In the genomic region with DNA sequence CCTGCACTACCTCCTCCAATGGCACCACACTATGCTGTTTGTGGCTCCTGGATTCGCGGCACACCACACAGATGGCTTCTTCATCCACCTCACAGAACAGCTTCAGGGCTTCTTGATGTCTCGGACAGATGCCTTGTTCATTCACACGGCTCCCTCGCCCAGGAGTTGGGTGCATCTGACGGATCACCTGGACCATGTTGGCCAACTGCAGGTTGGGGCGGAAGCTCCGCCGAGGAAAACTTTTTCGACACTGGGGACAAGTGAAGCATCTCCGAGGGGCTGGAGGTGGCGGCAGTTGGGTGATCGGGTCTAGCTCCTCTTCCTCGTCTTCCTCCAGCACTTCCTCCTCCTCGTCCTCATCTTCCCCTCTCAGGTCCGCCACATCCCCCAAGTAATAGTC, we compare ENCODE assay signal across 8 mouse cellular contexts. TPM values are rescaled to one million over a fixed set of nuclear protein-coding genes. Genes with fewer than 3 reads are reported as not detected.
DNase-seq lines count a peak whose midpoint lies in the region; ATAC-seq and TF ChIP-seq lines count a peak whose summit lies in the region.

No protein-coding gene starts in this region.

- H3K27me3 ChIP-seq in embryonic facial prominence, embryonic 11.5 days (ENCODE audit: control insufficient read depth, insufficient read depth, low read length) = no peaks in the 10 kb centered on the region
- H3K27me3 ChIP-seq in hindbrain, embryonic 13.5 days = no peaks in the 10 kb centered on the region
- no peaks in the 10 kb centered on the region for H3K27me3 ChIP-seq in midbrain, embryonic 16.5 days (ENCODE audit: control insufficient read depth, insufficient read depth, low read depth, low read length)

- peak overlapping the region; percentile 65 for H3K4me2 ChIP-seq in embryonic facial prominence, embryonic 11.5 days (ENCODE audit: low read depth, low read length)
- peak overlapping the region; percentile 81 for H3K4me2 ChIP-seq in hindbrain, embryonic 13.5 days
- H3K4me2 ChIP-seq in midbrain, embryonic 16.5 days (ENCODE audit: low read length) = peak overlapping the region; percentile 83

- DNase-seq in layer of hippocampus, adult 2 months (ENCODE audit: low spot score in 2 of 2) = no peak
- no peak for DNase-seq in layer of hippocampus, adult 8-10 months (ENCODE audit: low spot score in 2 of 2)
- no peak for DNase-seq in embryonic facial prominence, embryonic 11.5 days (ENCODE audit: low spot score)
- DNase-seq in cerebellum, adult 8-10 months = no peak
- DNase-seq in urinary bladder, postnatal 4 days (ENCODE audit: low spot score in 2 of 2) = no peak
- DNase-seq in frontal cortex, postnatal 10 days (ENCODE audit: low spot score in 2 of 2) = no peak

- H3K36me3 ChIP-seq in embryonic facial prominence, embryonic 11.5 days (replicated peaks; ENCODE audit: control insufficient read depth, insufficient read depth, low read depth, low read length) = no peaks in the 10 kb centered on the region
- H3K36me3 ChIP-seq in hindbrain, embryonic 13.5 days = peaks cover 26% of the 10 kb centered on the region
- H3K36me3 ChIP-seq in midbrain, embryonic 16.5 days (ENCODE audit: control insufficient read depth, insufficient read depth, low read length) = peaks cover 14% of the 10 kb centered on the region

- peak overlapping the region; percentile 62 for H3K4me3 ChIP-seq in layer of hippocampus, adult 2 months
- peak overlapping the region; percentile 82 for H3K4me3 ChIP-seq in embryonic facial prominence, embryonic 11.5 days (ENCODE audit: low read depth, low read length)
- H3K4me3 ChIP-seq in hindbrain, embryonic 13.5 days = peak overlapping the region; percentile 76
- peak overlapping the region; percentile 79 for H3K4me3 ChIP-seq in midbrain, embryonic 16.5 days (ENCODE audit: low read depth, low read length)

- no peaks in the 10 kb centered on the region for H3K4me1 ChIP-seq in embryonic facial prominence, embryonic 11.5 days (ENCODE audit: control insufficient read depth, insufficient read depth, low read length)
- peaks cover 33% of the 10 kb centered on the region for H3K4me1 ChIP-seq in hindbrain, embryonic 13.5 days (replicated peaks)
- peaks cover 32% of the 10 kb centered on the region for H3K4me1 ChIP-seq in midbrain, embryonic 16.5 days (ENCODE audit: control insufficient read depth, insufficient read depth, low read length)

- H3K27ac ChIP-seq in layer of hippocampus, adult 2 months = peak overlapping the region; percentile 100; the same call in 1 of the 2 replicates
- H3K27ac ChIP-seq in embryonic facial prominence, embryonic 11.5 days (replicated peaks; ENCODE audit: low read depth, low read length) = no peak overlapping the region
- no peak overlapping the region for H3K27ac ChIP-seq in hindbrain, embryonic 13.5 days
- H3K27ac ChIP-seq in midbrain, embryonic 16.5 days (ENCODE audit: low read length) = no peak overlapping the region; the same call in 1 of the 2 replicates

- no peak for TF ChIP-seq CTCF in layer of hippocampus, adult 2 months (conservative IDR thresholded peaks at IDR 0.05)

- H3K9ac ChIP-seq in embryonic facial prominence, embryonic 11.5 days (replicated peaks; ENCODE audit: low read length) = no peak overlapping the region; the same call in 1 of the 2 replicates
- peak overlapping the region; percentile 82 for H3K9ac ChIP-seq in hindbrain, embryonic 13.5 days
- H3K9ac ChIP-seq in midbrain, embryonic 16.5 days (ENCODE audit: low read depth, low read length) = peak overlapping the region; percentile 88

- no peak for ATAC-seq in embryonic facial prominence, embryonic 11.5 days (replicated peaks; ENCODE audit: insufficient number of reproducible peaks, low FRiP score, low TSS enrichment, low read depth)
- ATAC-seq in hindbrain, embryonic 13.5 days (ENCODE audit: low FRiP score) = no peak
- ATAC-seq in midbrain, embryonic 16.5 days = no peak

- H3K9me3 ChIP-seq in embryonic facial prominence, embryonic 11.5 days (replicated peaks; ENCODE audit: control insufficient read depth, low read length) = no peaks in the 10 kb centered on the region
- H3K9me3 ChIP-seq in hindbrain, embryonic 13.5 days = no peaks in the 10 kb centered on the region
- H3K9me3 ChIP-seq in midbrain, embryonic 16.5 days (replicated peaks; ENCODE audit: control insufficient read depth, low read length, poor library complexity, severe bottlenecking) = no peaks in the 10 kb centered on the region

- 79% methylated on average over 16 of the region's 16 CpGs for WGBS in embryonic facial prominence, embryonic 11.5 days
- 80% methylated on average over 16 of the region's 16 CpGs for WGBS in hindbrain, embryonic 13.5 days
- 82% methylated on average over 16 of the region's 16 CpGs for WGBS in midbrain, embryonic 16.5 days

RNA-seq across cellular contexts. Expression of gene Trim41, which starts 1.3 kb away (rescaled TPM):
- 10 to 100 TPM; 56.8 to 61.5 TPM for total RNA-seq in layer of hippocampus, adult 2 months (2021)
- total RNA-seq in layer of hippocampus, adult 8-10 months (2022) = 10 to 100 TPM; 45.7 to 73.5 (median 57.9) TPM
- polyA plus RNA-seq in embryonic facial prominence, embryonic 11.5 days (2014; fragmentation: Nextera tagmentation; extraction: Ambion mirVana) = 3.2 and 3.8 TPM in 2 replicates
- polyA plus RNA-seq in hindbrain, embryonic 13.5 days (2015; fragmentation: Nextera tagmentation; extraction: Ambion mirVana) = 7.5 TPM in 2 replicates
- 6.7 and 6.9 TPM in 2 replicates for polyA plus RNA-seq in midbrain, embryonic 16.5 days (2015; fragmentation: Nextera tagmentation; extraction: Ambion mirVana)

RNA-seq across cellular contexts. Expression of gene Trim7, which starts 10.1 kb away (rescaled TPM):
- 1 to 10 TPM; 2.6 to 2.8 TPM for total RNA-seq in layer of hippocampus, adult 2 months (2021)
- total RNA-seq in layer of hippocampus, adult 8-10 months (2022) = 1 to 10 TPM; 2.2 to 3.4 (median 3.1) TPM
- 0.27 and 0.33 TPM in 2 replicates for polyA plus RNA-seq in embryonic facial prominence, embryonic 11.5 days (2014; fragmentation: Nextera tagmentation; extraction: Ambion mirVana)
- 1.0 and 2.8 TPM in 2 replicates for polyA plus RNA-seq in hindbrain, embryonic 13.5 days (2015; fragmentation: Nextera tagmentation; extraction: Ambion mirVana)
- 1.8 and 3.6 TPM in 2 replicates for polyA plus RNA-seq in midbrain, embryonic 16.5 days (2015; fragmentation: Nextera tagmentation; extraction: Ambion mirVana)

RNA-seq across cellular contexts. Expression of gene Gm12184, which starts 10.6 kb away (rescaled TPM):
- total RNA-seq in layer of hippocampus, adult 2 months (2021) = 1 to 10 TPM in 1 of 2 experiments, under 1 TPM in 1; 0.79 to 1.3 TPM
- total RNA-seq in layer of hippocampus, adult 8-10 months (2022) = 1 to 10 TPM in 2 of 4 experiments, under 1 TPM in 2; 0.40 to 3.0 (median 1.0) TPM
- 7.7 and 14.0 TPM in 2 replicates for polyA plus RNA-seq in embryonic facial prominence, embryonic 11.5 days (2014; fragmentation: Nextera tagmentation; extraction: Ambion mirVana)
- polyA plus RNA-seq in hindbrain, embryonic 13.5 days (2015; fragmentation: Nextera tagmentation; extraction: Ambion mirVana) = 2.8 and 4.4 TPM in 2 replicates
- polyA plus RNA-seq in midbrain, embryonic 16.5 days (2015; fragmentation: Nextera tagmentation; extraction: Ambion mirVana) = 1.3 and 1.8 TPM in 2 replicates

RNA-seq across cellular contexts. Expression of gene Rack1, which starts 15.7 kb away (rescaled TPM):
- 100 to 1,000 TPM; 226 to 240 TPM for total RNA-seq in layer of hippocampus, adult 2 months (2021)
- 100 to 1,000 TPM; 240 to 284 (median 258) TPM for total RNA-seq in layer of hippocampus, adult 8-10 months (2022)
- 755 and 775 TPM in 2 replicates for polyA plus RNA-seq in embryonic facial prominence, embryonic 11.5 days (2014; fragmentation: Nextera tagmentation; extraction: Ambion mirVana)
- 444 and 448 TPM in 2 replicates for polyA plus RNA-seq in hindbrain, embryonic 13.5 days (2015; fragmentation: Nextera tagmentation; extraction: Ambion mirVana)
- 347 and 351 TPM in 2 replicates for polyA plus RNA-seq in midbrain, embryonic 16.5 days (2015; fragmentation: Nextera tagmentation; extraction: Ambion mirVana)

RNA-seq across cellular contexts. Expression of gene Irgm1, which starts 55.6 kb away (rescaled TPM):
- total RNA-seq in layer of hippocampus, adult 2 months (2021) = 1 to 10 TPM; 3.6 to 4.3 TPM
- 10 to 100 TPM in 2 of 4 experiments, 1 to 10 TPM in 2; 6.8 to 25.6 (median 12.4) TPM for total RNA-seq in layer of hippocampus, adult 8-10 months (2022)
- polyA plus RNA-seq in embryonic facial prominence, embryonic 11.5 days (2014; fragmentation: Nextera tagmentation; extraction: Ambion mirVana) = 2.0 and 2.8 TPM in 2 replicates
- polyA plus RNA-seq in hindbrain, embryonic 13.5 days (2015; fragmentation: Nextera tagmentation; extraction: Ambion mirVana) = 2.7 and 2.8 TPM in 2 replicates
- polyA plus RNA-seq in midbrain, embryonic 16.5 days (2015; fragmentation: Nextera tagmentation; extraction: Ambion mirVana) = 2.0 and 2.8 TPM in 2 replicates
